Mouse (Mus musculus) kidney, embryonic 16.5 days (tissue): ENCODE data around the gene Ddx54. TPM values are rescaled to one million over a fixed set of nuclear protein-coding genes. Genes with fewer than 3 reads are reported as not detected.

Experiments
- ATAC-seq: fragments of 200-750 bp; cut with Nextera tagmentation; 2 replicates; pipeline ENCODE4 v1.8.0; 2017; ENCODE audit warnings: moderate TSS enrichment; ENCODE audit not compliant: low FRiP score, low TSS enrichment
- H3K27ac ChIP-seq: fragments of 300-500 bp; sonication (generic); 2 replicates; pipeline ENCODE4 v1.5.1; 2014; ENCODE audit warnings: low read length
- H3K27me3 ChIP-seq: fragments of 300-500 bp; sonication (generic); 2 replicates; pipeline ENCODE4 v1.6.1; 2014; ENCODE audit warnings: low read length, control low read depth, mixed read lengths; ENCODE audit not compliant: insufficient read depth
- H3K36me3 ChIP-seq: fragments of 300-500 bp; sonication (generic); 2 replicates; pipeline ENCODE4 v1.6.1; 2014; ENCODE audit warnings: low read length, control low read depth, mixed read lengths; ENCODE audit not compliant: insufficient read depth
- H3K4me1 ChIP-seq: fragments of 300-500 bp; sonication (generic); 2 replicates; pipeline ENCODE4 v1.6.1; 2014; ENCODE audit warnings: low read length, control low read depth, mixed read lengths; ENCODE audit not compliant: insufficient read depth
- H3K4me2 ChIP-seq: fragments of 300-500 bp; sonication (generic); replicated peaks from 2 replicates; pipeline ENCODE4 v1.6.1; 2014; ENCODE audit warnings: low read depth, low read length
- H3K4me3 ChIP-seq: fragments of 300-500 bp; sonication (generic); 2 replicates; pipeline ENCODE4 v1.5.1; 2014; ENCODE audit warnings: mild to moderate bottlenecking, low read length
- H3K9ac ChIP-seq: fragments of 300-500 bp; sonication (generic); replicated peaks from 2 replicates; pipeline ENCODE4 v1.6.1; 2014; ENCODE audit warnings: low read length
- H3K9me3 ChIP-seq: fragments of 300-500 bp; sonication (generic); 2 replicates; pipeline ENCODE4 v1.6.1; 2016; ENCODE audit warnings: low read length, control low read depth
- WGBS: fragments of 180-500 bp; shearing (Covaris S2); extraction: QIAGEN DNeasy Blood & Tissue Kit; methylation state at CpG from one replicate; pipeline ENCODE4 v1.1.7; 2014; 5-methylcytosine and 5-hydroxymethylcytosine counted together
- polyA plus RNA-seq: library from polyadenylated mRNA; unstranded; fragments of >200 nt; fragmentation: Nextera tagmentation; extraction: Ambion mirVana; gene quantifications from 2 replicates; pipeline ENCODE4 v1.2.1, GENCODE M21; 2015

Gene Ddx54
- polyA plus RNA-seq, 1 experiment from 2014 or later: 53.7 TPM

DNA sequence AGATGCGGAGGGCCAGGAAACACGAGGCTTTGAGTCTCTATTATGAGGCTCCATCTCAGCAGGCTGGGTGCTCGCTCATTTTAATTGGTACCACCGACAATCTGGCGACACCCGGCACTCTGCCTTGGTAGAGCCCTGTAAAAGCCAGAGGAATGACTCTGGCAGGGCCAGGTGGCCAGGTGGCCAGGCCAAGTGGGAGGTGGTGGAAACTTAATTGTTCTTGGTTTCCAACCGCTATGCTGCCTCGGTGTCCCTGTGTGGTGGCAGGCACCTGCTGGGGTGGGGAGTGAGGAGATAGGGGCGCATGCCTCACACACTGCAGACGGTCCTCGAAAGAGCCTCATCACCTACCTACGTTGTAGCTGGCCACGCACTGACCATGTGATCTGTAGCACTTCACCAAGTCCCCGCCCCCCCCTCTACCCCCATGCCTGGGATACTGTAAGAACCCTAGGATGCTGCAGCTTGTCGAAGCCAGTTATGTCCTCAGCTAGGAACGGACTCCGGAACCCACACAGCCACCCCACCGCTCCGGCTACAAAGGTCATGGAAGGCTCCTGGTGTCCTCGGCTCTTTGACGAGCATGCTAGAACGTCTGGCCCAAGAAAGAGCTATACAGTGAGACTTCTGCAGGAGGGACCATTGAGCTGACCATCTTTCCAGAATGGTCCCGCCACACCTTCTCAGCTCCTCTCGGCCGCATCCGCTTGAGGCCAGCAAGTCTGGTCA is 32.5 kb upstream of the Ddx54 start:
- Histone ChIP-seq H3K27me3 (no peaks in the 10 kb centered on the region), H3K4me1 (peaks cover 52% of the 10 kb centered on the region), H3K9ac (peak overlapping the region; percentile 33), H3K9me3 (no peaks in the 10 kb centered on the region), H3K4me3 (peak overlapping the region; percentile 21), H3K4me2 (peak overlapping the region; percentile 42), H3K36me3 (peaks cover 17% of the 10 kb centered on the region), H3K27ac (peak overlapping the region; percentile 92)
- WGBS: 74% methylated on average over 26 of the region's 26 CpGs
- ATAC-seq: no peak

DNA sequence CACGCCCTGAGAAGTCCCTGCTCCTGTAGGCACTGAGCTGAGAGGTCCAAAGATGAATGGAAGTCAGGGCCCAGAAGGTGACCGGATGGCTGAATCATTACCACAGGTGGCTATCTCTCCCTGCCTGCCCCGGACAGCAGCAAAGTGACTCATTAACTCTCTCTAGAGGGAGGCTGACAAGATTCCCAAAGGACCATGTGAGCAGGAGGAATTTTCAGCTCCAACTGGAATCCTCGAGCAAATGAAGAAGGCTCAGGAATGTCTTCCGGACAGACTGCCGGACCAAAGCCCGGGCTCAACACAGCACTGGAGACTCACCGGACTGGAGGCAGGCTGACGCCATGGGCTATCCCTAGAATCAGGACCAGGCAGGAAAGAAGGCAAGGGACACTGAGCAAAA is 30.5 kb upstream of the Ddx54 start:
- 69% methylated on average over 9 of the region's 9 CpGs for whole genome bisulfite sequencing
- Histone ChIP-seq H3K9ac (no peak overlapping the region), H3K36me3 (peaks cover 18% of the 10 kb centered on the region), H3K4me2 (no peak overlapping the region), H3K27ac (peak overlapping the region; percentile 68), H3K27me3 (no peaks in the 10 kb centered on the region), H3K4me1 (peaks cover 56% of the 10 kb centered on the region), H3K4me3 (no peak overlapping the region), H3K9me3 (no peaks in the 10 kb centered on the region)
- no peak for ATAC-seq

DNA sequence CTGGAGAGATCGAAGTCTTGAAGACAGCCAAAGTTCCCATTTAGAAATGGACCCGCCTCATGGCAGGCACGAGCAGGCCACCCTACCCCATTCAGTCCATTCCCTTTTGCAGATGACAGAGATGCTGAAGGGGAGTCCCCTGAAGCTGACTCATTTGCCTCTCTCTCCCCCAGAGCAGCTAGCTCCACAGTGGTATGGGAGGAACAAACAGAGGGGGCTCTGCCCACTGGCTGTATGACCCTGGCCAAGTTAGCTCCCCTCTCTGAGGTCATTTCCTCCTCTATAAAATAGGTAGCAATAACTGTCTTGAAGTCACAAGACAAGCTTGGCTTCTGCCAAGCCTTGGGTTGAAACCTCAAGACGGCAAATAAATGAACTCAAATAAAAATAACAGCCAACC is 29.0 kb upstream of the Ddx54 start:
- H3K9ac ChIP-seq: no peak overlapping the region
- 82% methylated on average over 4 of the region's 4 CpGs for WGBS
- ATAC-seq: no peak
- H3K9me3 ChIP-seq: no peaks in the 10 kb centered on the region
- peaks cover 18% of the 10 kb centered on the region for H3K36me3 ChIP-seq
- no peaks in the 10 kb centered on the region for H3K27me3 ChIP-seq
- H3K4me3 ChIP-seq: no peak overlapping the region
- H3K4me1 ChIP-seq: peaks cover 54% of the 10 kb centered on the region
- H3K4me2 ChIP-seq: no peak overlapping the region
- H3K27ac ChIP-seq: no peak overlapping the region

DNA sequence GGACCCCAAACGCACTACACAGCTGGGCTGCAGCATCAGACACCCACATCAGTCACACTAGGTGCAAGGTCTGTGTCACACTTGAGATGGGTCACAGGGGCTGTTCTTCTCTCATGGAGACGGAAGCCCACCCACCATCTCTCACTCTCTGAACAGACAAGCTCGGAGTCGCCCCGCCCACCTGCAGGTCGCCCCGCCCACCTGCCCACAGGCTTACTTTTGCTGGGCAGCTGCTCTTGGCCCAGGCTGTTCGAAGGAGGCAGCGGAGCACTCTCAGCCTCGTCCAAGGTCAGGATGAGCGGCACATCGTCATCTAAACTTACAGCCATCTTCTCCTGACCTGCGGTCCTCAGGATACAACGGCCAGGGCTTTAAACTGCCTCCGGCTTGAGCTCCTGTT is 27.6 kb upstream of the Ddx54 start:
- no peak overlapping the region for H3K4me2 ChIP-seq
- peaks cover 18% of the 10 kb centered on the region for H3K36me3 ChIP-seq
- no peaks in the 10 kb centered on the region for H3K27me3 ChIP-seq
- 44% methylated on average over 15 of the region's 15 CpGs for WGBS
- H3K9me3 ChIP-seq: no peaks in the 10 kb centered on the region
- no peak overlapping the region for H3K9ac ChIP-seq
- H3K27ac ChIP-seq: no peak overlapping the region
- H3K4me1 ChIP-seq: peaks cover 44% of the 10 kb centered on the region
- no peak overlapping the region for H3K4me3 ChIP-seq
- no peak for ATAC-seq

DNA sequence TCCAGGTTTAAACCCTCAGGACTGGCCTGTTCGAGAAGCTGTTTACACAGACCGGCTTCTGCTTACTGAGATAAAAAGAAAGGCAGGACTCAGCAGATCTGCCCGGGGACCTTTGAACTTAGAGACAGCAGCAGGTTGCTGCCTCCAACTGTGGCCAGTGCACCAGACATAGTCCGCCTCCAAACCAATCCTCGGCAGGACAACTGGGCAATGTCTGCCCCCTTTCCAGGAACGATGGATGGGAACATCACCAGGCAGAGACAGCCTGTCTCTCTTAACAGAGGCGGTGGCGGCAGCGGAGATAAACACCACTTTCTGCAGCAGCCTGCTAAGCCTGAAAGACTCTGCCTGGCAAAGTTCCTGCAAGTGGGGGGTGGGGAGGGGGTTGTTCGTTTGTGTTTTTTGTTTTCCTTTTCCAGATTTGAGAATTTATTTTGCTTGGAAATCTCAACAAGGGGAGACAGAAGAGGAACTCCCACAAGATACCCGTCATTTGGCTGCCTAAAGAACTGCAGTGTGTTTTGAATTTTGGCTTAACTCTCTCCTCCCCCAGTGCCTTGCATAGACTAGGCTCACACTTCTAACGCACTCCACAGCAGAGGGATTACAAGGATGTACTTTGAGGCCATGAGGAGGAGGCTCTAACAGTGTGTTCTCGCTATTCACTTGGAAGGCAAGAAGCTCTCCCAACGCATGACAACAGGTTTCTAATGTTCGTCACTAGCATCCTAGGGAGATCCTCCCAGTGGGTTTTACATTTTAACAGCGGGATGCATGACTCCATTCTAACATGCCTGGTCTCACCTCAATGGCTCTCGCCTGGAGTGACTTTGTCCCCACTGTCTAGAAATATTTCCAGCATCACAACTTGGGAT is 25.6 kb upstream of the Ddx54 start:
- H3K36me3 ChIP-seq: peaks cover 17% of the 10 kb centered on the region
- H3K4me3 ChIP-seq: peak overlapping the region; percentile 82
- no peaks in the 10 kb centered on the region for H3K27me3 ChIP-seq
- peak overlapping the region; percentile 86 for H3K9ac ChIP-seq
- H3K4me2 ChIP-seq: peak overlapping the region; percentile 93
- H3K27ac ChIP-seq: peak overlapping the region; percentile 31
- H3K4me1 ChIP-seq: peaks cover 26% of the 10 kb centered on the region
- WGBS: 10% methylated on average over 17 of the region's 17 CpGs
- H3K9me3 ChIP-seq: no peaks in the 10 kb centered on the region
- ATAC-seq: no peak

DNA sequence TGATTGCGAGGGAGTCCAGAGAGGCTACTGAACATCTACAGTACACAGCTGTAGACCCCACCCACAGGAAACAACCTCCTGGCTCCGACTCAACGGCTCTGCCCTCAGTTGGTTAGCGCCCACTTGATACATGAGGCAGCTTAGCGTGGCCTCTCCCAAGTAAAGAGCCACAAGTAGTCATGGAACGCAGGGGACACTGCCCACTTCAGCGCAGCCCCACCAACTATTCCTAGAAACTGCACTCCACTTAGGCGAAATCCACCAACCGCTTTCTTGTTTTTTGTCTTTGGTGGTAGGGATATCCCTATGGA is 25.0 kb upstream of the Ddx54 start:
- Histone ChIP-seq H3K36me3 (peaks cover 14% of the 10 kb centered on the region; the same call in 1 of the 2 replicates), H3K4me2 (peak overlapping the region; percentile 93), H3K27me3 (no peaks in the 10 kb centered on the region), H3K4me3 (peak overlapping the region; percentile 82), H3K4me1 (peaks cover 25% of the 10 kb centered on the region), H3K27ac (peak overlapping the region; percentile 31), H3K9ac (peak overlapping the region; percentile 86), H3K9me3 (no peaks in the 10 kb centered on the region)
- WGBS: 18% methylated on average over 9 of the region's 9 CpGs
- ATAC-seq: no peak

DNA sequence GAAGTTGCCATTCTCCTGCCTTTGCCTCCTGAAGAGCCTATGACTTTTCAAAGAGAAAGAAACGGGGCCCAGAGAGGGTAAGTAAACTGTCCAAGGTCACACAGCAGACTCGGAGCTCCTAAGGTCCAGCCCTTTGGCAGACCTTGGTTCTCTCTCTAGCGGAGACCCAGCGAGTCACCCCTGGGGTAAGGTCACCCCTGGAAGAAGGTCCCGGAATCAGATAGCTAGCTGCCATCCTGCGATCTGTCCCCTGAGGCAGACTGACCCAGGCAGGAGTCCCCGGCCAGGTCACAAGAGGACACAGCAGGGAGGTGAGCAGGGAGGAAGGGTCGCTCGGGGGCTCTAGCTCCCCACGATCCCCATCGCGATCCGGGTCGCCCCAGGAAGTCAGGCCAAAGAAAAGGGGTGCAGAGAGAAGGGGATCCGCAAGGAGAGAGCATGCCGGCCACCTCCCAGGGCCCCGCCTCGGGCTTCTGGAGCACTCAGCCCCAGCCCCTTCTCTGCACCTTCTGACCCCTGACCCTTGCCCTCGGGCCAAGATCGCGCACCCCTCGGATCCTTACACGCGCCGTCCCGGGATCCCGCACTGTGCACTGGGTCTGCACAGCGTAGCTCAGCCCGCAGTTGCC is 24.5 kb upstream of the Ddx54 start:
- under 1% methylated on average over 29 of the region's 29 CpGs for WGBS
- peak overlapping the region; percentile 86 for H3K9ac ChIP-seq
- peaks cover 25% of the 10 kb centered on the region for H3K4me1 ChIP-seq
- ATAC-seq: no peak; the same call in 1 of the 2 replicates
- H3K9me3 ChIP-seq: no peaks in the 10 kb centered on the region
- no peaks in the 10 kb centered on the region for H3K27me3 ChIP-seq
- H3K27ac ChIP-seq: peak overlapping the region; percentile 65
- H3K4me3 ChIP-seq: peak overlapping the region; percentile 82
- peak overlapping the region; percentile 93 for H3K4me2 ChIP-seq
- H3K36me3 ChIP-seq: peaks cover 11% of the 10 kb centered on the region; the same call in 1 of the 2 replicates

DNA sequence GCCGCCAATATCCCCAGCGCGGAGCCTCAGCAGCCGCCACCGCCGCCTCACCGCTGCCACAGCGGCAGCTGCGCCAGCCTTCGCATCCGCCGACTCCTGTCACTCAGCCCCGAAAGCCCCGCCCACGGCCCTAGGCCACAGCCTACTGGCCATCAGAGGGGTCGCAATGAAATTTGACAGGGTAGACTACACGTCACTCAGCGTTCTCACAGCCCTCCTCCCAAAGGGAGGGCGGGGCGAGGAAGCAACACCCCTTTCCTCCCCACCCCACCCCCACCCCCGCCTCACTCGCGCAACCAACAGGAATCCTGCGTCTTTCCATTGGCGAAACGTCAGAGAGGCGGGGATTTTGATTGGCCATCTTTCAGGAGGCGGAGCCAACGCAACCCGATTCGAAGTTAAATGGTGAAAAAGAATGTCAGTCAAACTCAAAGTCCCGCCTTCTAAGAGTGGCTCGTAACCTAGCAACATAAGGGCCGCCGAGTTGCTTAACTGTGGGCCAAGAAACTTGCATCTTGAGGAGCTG is 23.9 kb upstream of the Ddx54 start, which contains the start of the genes Tpcn1 and Iqcd:
Tpcn1 (minus strand) TSS at position 105 of the 526 bp plus-strand sequence.
Iqcd (plus strand) TSS at position 448 of the 526 bp plus-strand sequence.
- no peaks in the 10 kb centered on the region for H3K27me3 ChIP-seq
- H3K4me3 ChIP-seq: peak within 1 kb of the TSS; percentile 82
- H3K9ac ChIP-seq: peak within 1 kb of the TSS; percentile 86
- ATAC-seq: peak; percentile 96
- peaks cover 25% of the 10 kb centered on the region for H3K4me1 ChIP-seq
- peak within 1 kb of the TSS; percentile 65 for H3K27ac ChIP-seq
- no peaks in the 10 kb centered on the region for H3K9me3 ChIP-seq
- peaks cover 8% of the 10 kb centered on the region; the same call in 1 of the 2 replicates for H3K36me3 ChIP-seq
- H3K4me2 ChIP-seq: peak within 1 kb of the TSS; percentile 93
- WGBS: 0% methylated on average over 35 of the region's 35 CpGs

DNA sequence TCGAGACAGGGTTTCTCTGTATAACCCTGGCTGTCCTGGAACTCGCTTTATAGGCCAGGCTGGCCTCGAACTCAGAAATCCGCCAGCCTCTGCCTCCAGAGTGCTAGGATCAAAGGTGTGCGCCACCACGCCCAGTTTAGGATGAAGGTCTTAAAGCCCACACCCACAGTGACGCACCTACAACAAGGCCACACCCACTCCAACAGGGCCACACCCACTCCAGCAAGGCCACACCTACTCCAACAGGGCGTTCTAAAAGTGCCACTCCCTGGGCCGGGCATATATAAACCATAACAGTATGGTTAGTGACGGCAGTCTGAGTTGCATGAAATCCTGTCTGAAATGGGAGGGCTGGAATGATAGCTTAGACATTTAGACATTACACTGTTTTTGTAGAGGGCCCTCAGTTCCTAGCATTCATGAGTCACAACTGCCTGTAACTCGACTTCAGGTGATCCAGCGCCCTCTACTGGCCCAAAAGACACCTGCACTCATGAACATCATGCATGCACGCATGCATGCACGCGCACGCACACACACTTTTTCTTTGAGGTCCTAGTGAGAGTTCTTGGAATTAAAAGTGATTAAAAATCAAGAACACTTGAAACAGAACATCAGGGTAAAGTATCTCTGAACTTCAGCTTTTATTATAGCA is 22.1 kb upstream of the Ddx54 start:
- H3K4me3 ChIP-seq: no peak overlapping the region
- WGBS: 75% methylated on average over 16 of the region's 16 CpGs
- no peak overlapping the region for H3K27ac ChIP-seq
- no peak for ATAC-seq
- no peak overlapping the region for H3K4me2 ChIP-seq
- no peaks in the 10 kb centered on the region for H3K9me3 ChIP-seq
- H3K4me1 ChIP-seq: peaks cover 25% of the 10 kb centered on the region
- H3K9ac ChIP-seq: no peak overlapping the region
- H3K27me3 ChIP-seq: no peaks in the 10 kb centered on the region
- no peaks in the 10 kb centered on the region for H3K36me3 ChIP-seq
